Mouse (Mus musculus) cerebellum, adult 2 months (tissue): Measurements from ENCODE around the gene Spty2d1.

Experiments used
- CTCF ChIP-seq: fragments of 200-500 bp; IDR thresholded peaks from 2 replicates; pipeline ENCODE4 v1.5.1; 2011; ENCODE audit warnings: low read depth, mild to moderate bottlenecking, control low read depth, low read length, moderate library complexity, borderline replicate concordance; ENCODE audit not compliant: insufficient read depth
- POLR2A ChIP-seq: fragments of 200-500 bp; IDR thresholded peaks from 2 replicates; pipeline ENCODE4 v1.6.1; 2011; ENCODE audit warnings: low read length, control low read depth, borderline replicate concordance; ENCODE audit not compliant: insufficient read depth

DNA sequence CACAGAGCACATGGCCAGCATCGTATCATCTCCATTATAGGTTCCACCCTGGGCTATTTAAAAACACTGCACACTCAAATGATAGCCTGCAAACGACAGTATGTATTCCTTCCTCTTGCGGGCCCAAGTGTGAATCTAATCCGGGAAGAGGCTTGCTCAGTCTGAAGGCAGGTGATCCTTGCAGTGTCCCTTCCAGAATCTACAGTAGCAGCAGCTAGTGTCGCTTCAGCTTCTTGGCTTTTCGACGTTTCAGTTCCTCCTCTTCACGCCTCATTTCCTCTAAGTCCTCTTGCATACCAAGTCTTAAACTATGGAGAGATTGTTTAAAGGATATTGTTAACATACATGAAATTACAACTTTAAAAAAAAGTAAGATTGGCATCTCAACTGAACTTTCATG, 15.1 kb downstream of the Spty2d1 start:
- TF ChIP-seq CTCF (no peak), POLR2A (no peak)
